Mouse (Mus musculus): ENCODE measurements at regions not wholly inside any gene's neighbourhood (a gene's known extent, or its start where the extent isn't known, plus 50 kb on each side); places are given as distances from the start of the nearest gene placed in this dataset.

- Histone ChIP-seq H3K36me3 (ENCODE audit: insufficient read depth, low read length) (no peaks in the 10 kb centered on the region), H3K27ac (no peak overlapping the region), H3K4me2 (ENCODE audit: low read length) (no peak overlapping the region), H3K9ac (ENCODE audit: low read depth, low read length) (no peak overlapping the region), H3K4me1 (replicated peaks; ENCODE audit: insufficient read depth, low read length) (no peaks in the 10 kb centered on the region; the same call in 1 of the 2 replicates), H3K27me3 (ENCODE audit: insufficient read depth, low read length) (no peaks in the 10 kb centered on the region), H3K4me3 (replicated peaks; ENCODE audit: low read depth, low read length) (no peak overlapping the region), H3K9me3 (replicated peaks; ENCODE audit: low read length) (no peaks in the 10 kb centered on the region)
- ATAC-seq (replicated peaks; ENCODE audit: low FRiP score, low read depth), result no peak
- no peak for DNase-seq (ENCODE audit: low spot score)
- TF ChIP-seq CTCF (IDR thresholded peaks at IDR 0.05; ENCODE audit: low read depth), result no peak
- WGBS, result 65% methylated on average over 9 of the region's 9 CpGs
Observed at GRCm38 (mm10) chr3:41387469-41388212, 167.9 kb upstream of the Jade1 start.

GRCm38 (mm10) chr3:41386299-41386698 is 169.2 kb upstream of the Jade1 start:
- Histone ChIP-seq H3K4me1 (replicated peaks; ENCODE audit: insufficient read depth, low read length) (no peaks in the 10 kb centered on the region; the same call in 1 of the 2 replicates), H3K27ac (no peak overlapping the region), H3K4me3 (replicated peaks; ENCODE audit: low read depth, low read length) (no peak overlapping the region), H3K4me2 (ENCODE audit: low read length) (no peak overlapping the region), H3K9ac (ENCODE audit: low read depth, low read length) (no peak overlapping the region), H3K36me3 (ENCODE audit: insufficient read depth, low read length) (no peaks in the 10 kb centered on the region), H3K27me3 (ENCODE audit: insufficient read depth, low read length) (no peaks in the 10 kb centered on the region), H3K9me3 (replicated peaks; ENCODE audit: low read length) (no peaks in the 10 kb centered on the region)
- ATAC-seq (replicated peaks; ENCODE audit: low FRiP score, low read depth) (no peak), DNase-seq (ENCODE audit: low spot score) (no peak)
- WGBS, result 46% methylated on average over 5 of the region's 5 CpGs
- no peak for TF ChIP-seq CTCF (IDR thresholded peaks at IDR 0.05; ENCODE audit: low read depth)

- Histone ChIP-seq H3K4me3 (replicated peaks; ENCODE audit: low read depth, low read length) (no peak overlapping the region), H3K4me2 (ENCODE audit: low read length) (no peak overlapping the region), H3K4me1 (replicated peaks; ENCODE audit: insufficient read depth, low read length) (no peaks in the 10 kb centered on the region), H3K9ac (ENCODE audit: low read depth, low read length) (no peak overlapping the region), H3K27ac (no peak overlapping the region), H3K9me3 (replicated peaks; ENCODE audit: low read length) (no peaks in the 10 kb centered on the region), H3K27me3 (ENCODE audit: insufficient read depth, low read length) (no peaks in the 10 kb centered on the region), H3K36me3 (ENCODE audit: insufficient read depth, low read length) (no peaks in the 10 kb centered on the region)
- DNase-seq (ENCODE audit: low spot score) (no peak), ATAC-seq (replicated peaks; ENCODE audit: low FRiP score, low read depth) (no peak)
- 34% methylated on average over 10 of the region's 10 CpGs for WGBS
- TF ChIP-seq CTCF (IDR thresholded peaks at IDR 0.05; ENCODE audit: low read depth), result no peak
Observed at GRCm38 (mm10) chr3:41384410-41384809, 171.1 kb upstream of the Jade1 start.

GRCm38 (mm10) chr3:41378576-41378975 is 177.0 kb upstream of the Jade1 start:
- Histone ChIP-seq H3K27ac (no peak overlapping the region), H3K4me2 (ENCODE audit: low read length) (no peak overlapping the region), H3K27me3 (ENCODE audit: insufficient read depth, low read length) (no peaks in the 10 kb centered on the region), H3K36me3 (ENCODE audit: insufficient read depth, low read length) (no peaks in the 10 kb centered on the region), H3K4me3 (replicated peaks; ENCODE audit: low read depth, low read length) (no peak overlapping the region), H3K4me1 (replicated peaks; ENCODE audit: insufficient read depth, low read length) (no peaks in the 10 kb centered on the region), H3K9me3 (replicated peaks; ENCODE audit: low read length) (no peaks in the 10 kb centered on the region), H3K9ac (ENCODE audit: low read depth, low read length) (no peak overlapping the region)
- no peak for TF ChIP-seq CTCF (IDR thresholded peaks at IDR 0.05; ENCODE audit: low read depth)
- WGBS, result 52% methylated on average over 5 of the region's 5 CpGs
- DNase-seq (ENCODE audit: low spot score) (no peak), ATAC-seq (replicated peaks; ENCODE audit: low FRiP score, low read depth) (no peak)

- no peak for TF ChIP-seq CTCF (IDR thresholded peaks at IDR 0.05; ENCODE audit: low read depth)
- Histone ChIP-seq H3K36me3 (ENCODE audit: insufficient read depth, low read length) (no peaks in the 10 kb centered on the region), H3K4me3 (replicated peaks; ENCODE audit: low read depth, low read length) (no peak overlapping the region), H3K4me2 (ENCODE audit: low read length) (no peak overlapping the region), H3K27ac (no peak overlapping the region), H3K27me3 (ENCODE audit: insufficient read depth, low read length) (no peaks in the 10 kb centered on the region), H3K4me1 (replicated peaks; ENCODE audit: insufficient read depth, low read length) (no peaks in the 10 kb centered on the region), H3K9me3 (replicated peaks; ENCODE audit: low read length) (no peaks in the 10 kb centered on the region), H3K9ac (ENCODE audit: low read depth, low read length) (no peak overlapping the region)
- no peak for ATAC-seq (replicated peaks; ENCODE audit: low FRiP score, low read depth)
- DNase-seq (ENCODE audit: low spot score), result no peak
- WGBS, result 50% methylated on average over 5 of the region's 5 CpGs
Observed at GRCm38 (mm10) chr3:41377826-41378406, 177.6 kb upstream of the Jade1 start.

- no peak overlapping the region for H3K27ac ChIP-seq
- no peak overlapping the region for H3K4me2 ChIP-seq (ENCODE audit: low read length)
- no peaks in the 10 kb centered on the region for H3K4me1 ChIP-seq (replicated peaks; ENCODE audit: insufficient read depth, low read length)
- H3K9me3 ChIP-seq (replicated peaks; ENCODE audit: low read length), result no peaks in the 10 kb centered on the region
- 62% methylated on average over 6 of the region's 6 CpGs for WGBS
- no peak overlapping the region for H3K4me3 ChIP-seq (replicated peaks; ENCODE audit: low read depth, low read length)
- DNase-seq (ENCODE audit: low spot score) (no peak), ATAC-seq (replicated peaks; ENCODE audit: low FRiP score, low read depth) (peak; percentile 57; the same call in 1 of the 2 replicates)
- H3K36me3 ChIP-seq (ENCODE audit: insufficient read depth, low read length), result no peaks in the 10 kb centered on the region
- TF ChIP-seq CTCF (IDR thresholded peaks at IDR 0.05; ENCODE audit: low read depth), result peak; percentile 47
- no peaks in the 10 kb centered on the region for H3K27me3 ChIP-seq (ENCODE audit: insufficient read depth, low read length)
- H3K9ac ChIP-seq (ENCODE audit: low read depth, low read length), result no peak overlapping the region
Observed at GRCm38 (mm10) chr3:41376848-41377582, 178.5 kb upstream of the Jade1 start.
